Mouse (Mus musculus) midbrain, embryonic 16.5 days (tissue): ENCODE measurements around the gene Ctf1. TPM values are rescaled to one million over a fixed set of nuclear protein-coding genes. Genes with fewer than 3 reads are reported as not detected.

ENCODE experiments used
- ATAC-seq: fragments of 200-750 bp; cut with Nextera tagmentation; 2 replicates; pipeline ENCODE4 v1.8.0; 2017; ENCODE audit warnings: moderate TSS enrichment
- H3K27ac ChIP-seq: fragments of 300-500 bp; sonication (generic); 2 replicates; pipeline ENCODE4 v1.5.1; 2014; ENCODE audit warnings: mild to moderate bottlenecking, low read length, mixed read lengths
- H3K27me3 ChIP-seq: fragments of 300-500 bp; sonication (generic); 2 replicates; pipeline ENCODE4 v1.6.1; 2014; ENCODE audit warnings: low read depth, low read length, mixed read lengths; ENCODE audit not compliant: control insufficient read depth, insufficient read depth
- H3K36me3 ChIP-seq: fragments of 300-500 bp; sonication (generic); 2 replicates; pipeline ENCODE4 v1.6.1; 2014; ENCODE audit warnings: mild to moderate bottlenecking, low read length, moderate library complexity, mixed read lengths; ENCODE audit not compliant: control insufficient read depth, insufficient read depth
- H3K4me1 ChIP-seq: fragments of 300-500 bp; sonication (generic); 2 replicates; pipeline ENCODE4 v1.6.1; 2014; ENCODE audit warnings: mild to moderate bottlenecking, low read length, mixed read lengths; ENCODE audit not compliant: control insufficient read depth, insufficient read depth
- H3K4me2 ChIP-seq: fragments of 300-500 bp; sonication (generic); 2 replicates; pipeline ENCODE4 v1.6.1; 2014; ENCODE audit warnings: mild to moderate bottlenecking, low read length, mixed read lengths
- H3K4me3 ChIP-seq: fragments of 300-500 bp; sonication (generic); 2 replicates; pipeline ENCODE4 v1.5.1; 2014; ENCODE audit warnings: low read depth, mild to moderate bottlenecking, low read length, moderate library complexity, mixed read lengths
- H3K9ac ChIP-seq: fragments of 300-500 bp; sonication (generic); 2 replicates; pipeline ENCODE4 v1.6.1; 2014; ENCODE audit warnings: low read depth, low read length, mixed read lengths
- H3K9me3 ChIP-seq: fragments of 300-500 bp; sonication (generic); replicated peaks from 2 replicates; pipeline ENCODE4 v1.6.1; 2014; ENCODE audit warnings: mild to moderate bottlenecking, low read length, mixed read lengths; ENCODE audit not compliant: control insufficient read depth, poor library complexity, severe bottlenecking
- WGBS: fragments of 180-500 bp; shearing (Covaris S2); extraction: QIAGEN DNeasy Blood & Tissue Kit; methylation state at CpG from one replicate; pipeline ENCODE4 v1.1.7; 2014; 5-methylcytosine and 5-hydroxymethylcytosine counted together
- polyA plus RNA-seq: library from polyadenylated mRNA; unstranded; fragments of >200 nt; fragmentation: Nextera tagmentation; extraction: Ambion mirVana; gene quantifications from 2 replicates; pipeline ENCODE4 v1.2.1, GENCODE M21; 2015

Gene Ctf1
- polyA plus RNA-seq, 1 experiment from 2014 or later, result 3.2 TPM

DNA sequence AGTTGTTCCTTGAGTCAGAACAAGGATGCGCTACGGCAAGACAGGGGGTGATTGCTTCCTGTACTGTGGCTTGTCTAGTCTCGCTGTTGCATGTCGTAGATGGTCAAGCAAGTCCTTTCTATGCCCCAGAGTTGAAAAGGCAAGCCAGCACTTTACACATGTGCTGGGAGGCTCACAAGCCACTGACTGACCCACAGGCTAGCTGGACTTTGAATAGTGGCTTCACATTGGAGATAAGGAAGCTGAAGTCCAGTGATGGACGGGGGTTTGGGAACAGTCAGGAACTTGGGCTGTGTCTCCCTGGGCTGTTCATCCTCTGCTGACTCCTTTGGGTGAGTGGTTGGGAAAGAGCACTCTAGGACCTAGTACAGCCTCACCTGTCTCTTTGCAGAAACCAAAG, 39.1 kb downstream of the Ctf1 start:
- H3K9me3 ChIP-seq, result no peaks in the 10 kb centered on the region
- H3K36me3 ChIP-seq, result peaks cover 42% of the 10 kb centered on the region
- H3K4me1 ChIP-seq, result peaks cover 20% of the 10 kb centered on the region
- no peak overlapping the region for H3K27ac ChIP-seq
- ATAC-seq, result no peak
- H3K4me3 ChIP-seq, result no peak overlapping the region
- H3K4me2 ChIP-seq, result no peak overlapping the region
- no peaks in the 10 kb centered on the region for H3K27me3 ChIP-seq
- no peak overlapping the region for H3K9ac ChIP-seq
- 93% methylated on average over 5 of the region's 5 CpGs for WGBS

DNA sequence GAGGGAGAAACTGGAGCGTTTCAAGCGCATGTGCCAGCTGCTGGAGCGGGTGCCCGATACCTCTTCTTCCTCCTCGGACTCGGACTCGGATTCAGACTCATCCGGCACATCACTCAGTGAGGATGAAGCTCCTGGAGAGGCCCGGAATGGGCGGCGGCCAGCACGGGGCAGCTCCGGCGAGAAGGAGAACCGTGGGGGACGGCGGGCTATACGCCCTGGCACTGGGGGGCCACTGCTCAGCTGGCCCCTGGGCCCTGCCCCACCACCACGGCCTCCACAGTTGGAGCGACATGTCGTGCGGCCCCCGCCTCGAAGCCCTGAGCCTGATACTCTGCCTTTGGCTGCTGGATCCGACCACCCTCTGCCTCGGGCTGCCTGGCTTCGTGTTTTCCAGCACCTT, 39.5 kb downstream of the Ctf1 start:
- 92% methylated on average over 22 of the region's 27 CpGs for whole genome bisulfite sequencing
- Histone ChIP-seq H3K4me3 (no peak overlapping the region), H3K9me3 (no peaks in the 10 kb centered on the region), H3K4me1 (peaks cover 20% of the 10 kb centered on the region), H3K4me2 (no peak overlapping the region), H3K27ac (no peak overlapping the region), H3K9ac (no peak overlapping the region), H3K36me3 (peaks cover 42% of the 10 kb centered on the region), H3K27me3 (no peaks in the 10 kb centered on the region)
- ATAC-seq, result no peak

DNA sequence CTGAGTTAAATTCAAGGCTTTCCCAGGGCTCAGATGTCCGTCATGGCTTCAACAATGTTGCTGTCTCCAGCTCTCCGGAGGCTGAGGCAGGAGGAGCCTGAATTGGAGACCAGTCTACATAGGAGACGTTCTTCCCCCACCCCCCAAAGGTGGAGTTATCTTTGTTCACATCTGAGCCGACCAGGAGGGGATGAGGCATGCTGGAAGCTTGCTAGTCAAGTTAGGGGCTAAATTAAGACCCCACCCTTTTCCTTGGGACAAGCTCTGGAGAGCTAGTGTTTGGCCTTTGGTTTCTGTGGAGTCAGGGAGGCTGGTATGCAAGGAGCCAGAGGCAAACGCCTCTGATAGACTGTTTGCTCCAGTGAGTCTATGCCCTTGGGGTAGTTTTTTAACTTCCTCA, 40.6 kb downstream of the Ctf1 start:
- H3K27ac ChIP-seq, result no peak overlapping the region
- H3K27me3 ChIP-seq, result no peaks in the 10 kb centered on the region
- no peak overlapping the region for H3K9ac ChIP-seq
- ATAC-seq, result no peak
- no peaks in the 10 kb centered on the region for H3K9me3 ChIP-seq
- 76% methylated on average over 5 of the region's 5 CpGs for WGBS
- H3K4me2 ChIP-seq, result no peak overlapping the region
- peaks cover 49% of the 10 kb centered on the region for H3K36me3 ChIP-seq
- H3K4me3 ChIP-seq, result no peak overlapping the region
- peaks cover 12% of the 10 kb centered on the region for H3K4me1 ChIP-seq

DNA sequence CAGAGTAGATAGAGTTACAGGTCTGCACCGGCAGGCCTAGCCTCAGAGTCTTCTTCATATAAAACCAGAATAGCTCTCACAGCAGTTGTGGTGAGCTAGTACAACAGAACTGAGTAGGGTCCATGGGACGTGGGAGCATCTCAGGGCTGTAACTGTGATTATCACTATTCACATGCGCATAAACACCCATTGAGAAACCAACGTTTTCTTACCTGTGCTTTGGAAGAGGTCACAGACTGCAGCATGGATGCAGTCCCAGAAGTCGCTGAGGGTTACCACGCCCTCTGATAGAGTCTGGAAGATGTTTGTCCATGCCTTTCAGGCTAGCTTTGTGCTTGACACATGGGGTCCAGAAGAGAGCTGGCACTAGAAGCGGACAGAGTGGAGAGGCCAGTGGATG, 41.2 kb downstream of the Ctf1 start:
- Histone ChIP-seq H3K36me3 (peaks cover 51% of the 10 kb centered on the region), H3K27me3 (no peaks in the 10 kb centered on the region), H3K4me2 (no peak overlapping the region), H3K9me3 (no peaks in the 10 kb centered on the region), H3K4me1 (peaks cover 11% of the 10 kb centered on the region), H3K4me3 (no peak overlapping the region), H3K27ac (no peak overlapping the region), H3K9ac (no peak overlapping the region)
- no peak for ATAC-seq
- WGBS, result 94% methylated on average over 7 of the region's 7 CpGs

DNA sequence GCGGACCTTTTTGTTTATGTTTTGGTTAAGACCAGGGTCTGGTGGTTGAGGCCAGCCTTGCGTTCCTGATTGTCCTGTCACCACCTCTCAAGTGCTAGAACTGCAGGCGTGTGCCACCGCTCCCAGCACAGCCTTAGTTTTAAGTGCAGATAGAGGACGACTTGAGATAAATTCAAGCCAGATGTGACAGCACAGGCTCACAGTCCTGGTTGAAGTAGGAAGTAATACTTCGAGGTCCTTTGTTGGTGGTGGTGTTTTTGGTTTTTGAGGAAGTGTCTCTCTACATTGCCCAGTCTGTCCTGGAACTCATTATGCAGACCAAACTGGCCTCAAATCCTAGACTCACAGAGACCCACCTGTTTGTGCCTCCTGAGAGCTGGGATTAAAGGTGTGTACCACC, 47.2 kb downstream of the Ctf1 start:
- Histone ChIP-seq H3K27me3 (no peaks in the 10 kb centered on the region), H3K4me3 (no peak overlapping the region), H3K9ac (no peak overlapping the region), H3K4me2 (no peak overlapping the region), H3K36me3 (peaks cover 25% of the 10 kb centered on the region), H3K27ac (no peak overlapping the region), H3K9me3 (no peaks in the 10 kb centered on the region), H3K4me1 (peaks cover 6% of the 10 kb centered on the region)
- 83% methylated on average over 6 of the region's 6 CpGs for WGBS
- ATAC-seq, result no peak

DNA sequence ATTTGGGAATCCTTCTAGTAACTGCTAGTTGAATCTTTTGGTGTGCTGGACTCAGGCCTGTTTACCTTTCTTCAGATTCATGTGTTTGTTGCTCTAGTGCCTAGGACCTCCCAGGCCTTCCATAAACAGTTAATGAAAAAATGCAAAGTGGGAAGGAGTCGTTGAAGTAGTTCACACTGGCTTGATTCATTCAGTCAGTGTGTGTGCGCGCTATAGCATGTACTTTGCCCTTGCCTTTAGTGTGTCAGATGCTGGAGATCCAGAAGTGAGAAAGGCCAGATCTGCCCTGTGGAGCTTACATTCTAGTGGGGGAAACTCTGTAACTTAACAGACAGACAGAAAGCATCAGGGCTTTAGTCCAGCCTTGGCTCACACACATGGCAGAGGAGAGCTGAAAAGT, 47.9 kb downstream of the Ctf1 start:
- peaks cover 27% of the 10 kb centered on the region for H3K36me3 ChIP-seq
- 95% methylated on average over 3 of the region's 3 CpGs for WGBS

DNA sequence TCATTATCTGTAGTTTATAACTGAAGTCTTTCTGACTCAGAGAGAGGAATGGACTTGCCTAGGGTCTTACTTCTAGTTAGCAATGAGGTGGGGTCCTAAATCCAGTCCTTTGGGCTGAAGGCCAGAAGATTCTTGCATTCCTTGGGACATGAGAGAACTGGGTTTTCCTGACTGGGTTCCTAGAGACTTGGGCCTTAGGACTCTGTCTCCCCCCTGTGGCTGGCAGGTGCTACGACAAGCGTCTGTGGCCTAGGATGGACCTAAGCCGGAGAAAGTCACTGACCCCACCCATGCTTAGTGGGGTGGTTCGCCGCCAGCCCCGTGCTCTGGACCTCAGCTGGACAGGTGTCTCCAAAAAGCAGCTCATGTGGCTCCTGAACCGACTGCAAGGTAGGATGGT, 48.5 kb downstream of the Ctf1 start:
- peaks cover 32% of the 10 kb centered on the region for H3K36me3 ChIP-seq
- WGBS, result 42% methylated on average over 7 of the region's 7 CpGs
- H3K9ac ChIP-seq, result no peak overlapping the region
- no peak overlapping the region for H3K4me2 ChIP-seq
- H3K27ac ChIP-seq, result no peak overlapping the region
- no peaks in the 10 kb centered on the region for H3K9me3 ChIP-seq
- H3K4me1 ChIP-seq, result peaks cover 3% of the 10 kb centered on the region; the same call in 1 of the 2 replicates
- no peak overlapping the region for H3K4me3 ChIP-seq
- no peaks in the 10 kb centered on the region for H3K27me3 ChIP-seq
- no peak for ATAC-seq

More for the DNA sequence above, 47.9 kb downstream of the Ctf1 start:
- no peak overlapping the region for H3K9ac ChIP-seq
- no peak for ATAC-seq
- no peak overlapping the region for H3K4me3 ChIP-seq
- peaks cover 3% of the 10 kb centered on the region; the same call in 1 of the 2 replicates for H3K4me1 ChIP-seq
- H3K27me3 ChIP-seq, result no peaks in the 10 kb centered on the region
- H3K27ac ChIP-seq, result no peak overlapping the region
- no peaks in the 10 kb centered on the region for H3K9me3 ChIP-seq
- H3K4me2 ChIP-seq, result no peak overlapping the region

DNA sequence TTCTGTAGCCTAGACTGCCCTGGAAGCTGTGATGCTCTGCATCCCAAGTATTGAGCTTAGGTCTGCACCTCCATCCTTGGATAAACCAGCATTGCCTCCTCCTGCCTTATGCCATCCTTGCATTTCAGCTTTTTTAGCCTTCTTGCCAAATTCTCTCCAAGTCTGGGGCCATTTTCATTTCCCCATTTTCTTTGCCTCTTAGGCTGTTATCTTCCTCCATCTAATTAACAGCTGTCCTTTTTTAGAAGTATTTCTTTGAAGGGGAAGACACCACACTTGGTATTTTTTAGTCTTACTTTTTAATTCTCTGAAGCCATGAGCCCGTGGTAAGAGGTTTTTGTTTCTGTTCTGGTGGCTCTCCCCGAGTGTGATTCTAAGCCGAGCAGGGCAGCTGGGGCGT, 51.1 kb downstream of the Ctf1 start:
- Histone ChIP-seq H3K4me1 (peaks cover 3% of the 10 kb centered on the region; the same call in 1 of the 2 replicates), H3K4me2 (no peak overlapping the region), H3K4me3 (no peak overlapping the region), H3K9me3 (no peaks in the 10 kb centered on the region), H3K27ac (no peak overlapping the region), H3K36me3 (peaks cover 34% of the 10 kb centered on the region), H3K9ac (no peak overlapping the region), H3K27me3 (no peaks in the 10 kb centered on the region)
- 90% methylated on average over 4 of the region's 4 CpGs for WGBS
- ATAC-seq, result no peak

DNA sequence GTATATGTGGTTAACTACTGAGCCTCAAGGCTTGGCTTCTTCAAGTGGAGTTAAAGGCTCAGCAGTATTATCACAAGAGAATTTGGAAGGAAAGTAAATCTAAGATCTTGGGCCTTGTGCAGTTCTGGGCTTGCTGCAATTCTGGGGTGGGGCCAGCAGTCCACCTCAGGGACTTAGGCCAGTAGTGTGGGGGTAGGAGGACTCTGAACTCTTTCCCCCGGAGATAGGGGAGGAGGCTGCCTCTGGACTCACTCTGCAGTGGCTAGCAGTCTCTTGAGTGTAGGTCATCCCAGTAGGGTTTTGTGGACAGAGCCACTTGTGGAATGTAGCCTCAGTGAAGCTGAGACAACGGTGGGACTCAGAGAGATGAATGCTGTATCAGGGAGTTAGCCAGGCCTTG, 53.2 kb downstream of the Ctf1 start:
- Histone ChIP-seq H3K4me1 (peaks cover 16% of the 10 kb centered on the region), H3K9ac (no peak overlapping the region), H3K9me3 (no peaks in the 10 kb centered on the region), H3K4me3 (no peak overlapping the region), H3K4me2 (no peak overlapping the region), H3K36me3 (peaks cover 34% of the 10 kb centered on the region), H3K27me3 (no peaks in the 10 kb centered on the region), H3K27ac (no peak overlapping the region)
- no peak for ATAC-seq
- 78% methylated on average over 2 of the region's 2 CpGs for WGBS
